8 mouse cellular contexts compared by ENCODE assay signal in the genomic region with DNA sequence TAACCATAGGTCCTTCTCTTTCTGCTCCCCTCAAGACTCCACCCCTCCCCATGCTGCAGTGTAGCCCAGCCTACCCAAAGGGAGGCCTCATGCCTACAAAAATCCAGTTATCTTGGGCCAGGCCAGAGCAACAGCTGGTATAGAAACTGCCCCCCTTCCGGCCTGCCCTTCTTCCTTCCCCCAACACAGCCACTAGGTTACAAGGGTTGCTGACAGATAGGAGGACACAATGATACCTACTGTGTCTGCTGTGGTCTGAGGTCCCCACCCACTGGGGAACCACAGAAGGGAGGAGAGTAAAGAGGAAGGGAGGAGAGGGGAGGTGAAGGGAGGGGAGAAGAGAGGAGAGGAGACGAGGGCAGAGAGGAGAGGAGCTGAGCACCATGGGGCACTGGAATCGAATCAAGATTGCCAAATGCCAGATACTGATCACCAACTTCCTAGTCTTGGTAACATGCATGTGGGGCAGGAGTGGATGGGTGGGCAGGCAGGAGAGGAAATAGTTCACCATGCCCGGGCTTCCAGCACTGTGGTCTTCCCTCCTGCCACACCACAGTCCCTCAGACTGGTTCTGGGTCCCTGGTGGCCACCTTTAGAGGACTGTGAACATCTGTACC. TPM values are rescaled to one million over a fixed set of nuclear protein-coding genes. Genes with fewer than 3 reads are reported as not detected.
DNase-seq lines count a peak whose midpoint lies in the region; ATAC-seq lines count a peak whose summit lies in the region.

A gene (plus strand): TSS at position 320 of the 617 bp plus-strand sequence.

- 64% methylated on average over 4 of the region's 4 CpGs for WGBS in heart, embryonic 13.5 days
- 75% methylated on average over 4 of the region's 4 CpGs for WGBS in lung, embryonic 15.5 days
- 72% methylated on average over 4 of the region's 4 CpGs for WGBS in stomach, embryonic 16.5 days
- WGBS in kidney, embryonic 16.5 days, result 77% methylated on average over 4 of the region's 4 CpGs

- no peak for ATAC-seq in heart, embryonic 13.5 days (ENCODE audit: extremely low read depth, insufficient number of reproducible peaks, low FRiP score, low TSS enrichment)
- ATAC-seq in common myeloid progenitor, adult 5-6 weeks (replicated peaks; ENCODE audit: low read depth, poor library complexity, severe bottlenecking), result peak; percentile 64
- ATAC-seq in lung, embryonic 15.5 days (ENCODE audit: borderline replicate concordance, extremely low read depth, low FRiP score, low TSS enrichment), result no peak
- ATAC-seq in stomach, embryonic 16.5 days (ENCODE audit: insufficient read depth, low FRiP score), result no peak
- ATAC-seq in kidney, embryonic 16.5 days (ENCODE audit: low FRiP score, low TSS enrichment), result no peak

- H3K36me3 ChIP-seq in heart, embryonic 13.5 days, result no peaks in the 10 kb centered on the region
- H3K36me3 ChIP-seq in lung, embryonic 15.5 days, result no peaks in the 10 kb centered on the region
- no peaks in the 10 kb centered on the region for H3K36me3 ChIP-seq in stomach, embryonic 16.5 days (ENCODE audit: control insufficient read depth, insufficient read depth, low read length)
- no peaks in the 10 kb centered on the region for H3K36me3 ChIP-seq in kidney, embryonic 16.5 days (ENCODE audit: insufficient read depth, low read length)

- intact Hi-C loops in left cerebral cortex, postnatal 10 days (cut with DNase I), result no loop called here
- intact Hi-C loops in left cerebral cortex, postnatal 4 days (cut with DNase I), result loop anchor here (5.0 to 10.0 kb wide), 2 partner anchors 82 to 130 kb away; no protein-coding TSS in a partner anchor

- no peaks in the 10 kb centered on the region for H3K27me3 ChIP-seq in heart, embryonic 13.5 days (replicated peaks)
- no peaks in the 10 kb centered on the region for H3K27me3 ChIP-seq in lung, embryonic 15.5 days
- no peaks in the 10 kb centered on the region for H3K27me3 ChIP-seq in stomach, embryonic 16.5 days (ENCODE audit: control insufficient read depth, insufficient read depth, low read length)
- no peaks in the 10 kb centered on the region for H3K27me3 ChIP-seq in kidney, embryonic 16.5 days (ENCODE audit: insufficient read depth, low read length)

- no peaks in the 10 kb centered on the region for H3K9me3 ChIP-seq in heart, embryonic 13.5 days
- no peaks in the 10 kb centered on the region for H3K9me3 ChIP-seq in lung, embryonic 15.5 days
- H3K9me3 ChIP-seq in stomach, embryonic 16.5 days (replicated peaks; ENCODE audit: control insufficient read depth, low read length), result no peaks in the 10 kb centered on the region
- no peaks in the 10 kb centered on the region for H3K9me3 ChIP-seq in kidney, embryonic 16.5 days (ENCODE audit: low read length)

- H3K4me3 ChIP-seq in heart, embryonic 13.5 days, result peak within 1 kb of the TSS; percentile 31
- no peak within 1 kb of the TSS for H3K4me3 ChIP-seq in lung, embryonic 15.5 days
- H3K4me3 ChIP-seq in stomach, embryonic 16.5 days (replicated peaks; ENCODE audit: low read length), result peak within 1 kb of the TSS; percentile 10; the same call in 1 of the 2 replicates
- no peak within 1 kb of the TSS for H3K4me3 ChIP-seq in kidney, embryonic 16.5 days (ENCODE audit: low read length)

- H3K27ac ChIP-seq in heart, embryonic 13.5 days (replicated peaks), result peak within 1 kb of the TSS; percentile 97
- peak within 1 kb of the TSS; percentile 76 for H3K27ac ChIP-seq in lung, embryonic 15.5 days
- H3K27ac ChIP-seq in stomach, embryonic 16.5 days (ENCODE audit: low read length), result no peak within 1 kb of the TSS
- no peak within 1 kb of the TSS for H3K27ac ChIP-seq in kidney, embryonic 16.5 days (ENCODE audit: low read length)

- H3K4me2 ChIP-seq in heart, embryonic 13.5 days, result peak within 1 kb of the TSS; percentile 57
- H3K4me2 ChIP-seq in lung, embryonic 15.5 days, result no peak within 1 kb of the TSS
- no peak within 1 kb of the TSS for H3K4me2 ChIP-seq in stomach, embryonic 16.5 days (ENCODE audit: low read depth, low read length)
- no peak within 1 kb of the TSS for H3K4me2 ChIP-seq in kidney, embryonic 16.5 days (replicated peaks; ENCODE audit: low read depth, low read length)

- no peak for DNase-seq in heart, adult 9 months (ENCODE audit: low spot score in 2 of 2)
- no peak for DNase-seq in left cerebral cortex, postnatal 10 days (ENCODE audit: extremely low spot score in 1 of 2, low spot score in 2 of 2)
- DNase-seq in left cerebral cortex, postnatal 4 days, result no peak

- peak within 1 kb of the TSS; percentile 80 for H3K9ac ChIP-seq in heart, embryonic 13.5 days
- H3K9ac ChIP-seq in lung, embryonic 15.5 days, result no peak within 1 kb of the TSS
- peak within 1 kb of the TSS; percentile 29; the same call in 1 of the 2 replicates for H3K9ac ChIP-seq in stomach, embryonic 16.5 days (ENCODE audit: low read length)
- no peak within 1 kb of the TSS for H3K9ac ChIP-seq in kidney, embryonic 16.5 days (replicated peaks; ENCODE audit: low read length)

- peaks cover 63% of the 10 kb centered on the region for H3K4me1 ChIP-seq in heart, embryonic 13.5 days
- peaks cover 40% of the 10 kb centered on the region for H3K4me1 ChIP-seq in lung, embryonic 15.5 days
- peaks cover 33% of the 10 kb centered on the region; the same call in 1 of the 2 replicates for H3K4me1 ChIP-seq in stomach, embryonic 16.5 days (ENCODE audit: control insufficient read depth, insufficient read depth, low read length)
- peaks cover 32% of the 10 kb centered on the region for H3K4me1 ChIP-seq in kidney, embryonic 16.5 days (ENCODE audit: insufficient read depth, low read length)

RNA-seq across cellular contexts. Expression of the gene that starts here (rescaled TPM):
- 4.9 and 5.9 TPM in 2 replicates for polyA plus RNA-seq in heart, embryonic 13.5 days (2015; fragmentation: Nextera tagmentation; extraction: Ambion mirVana)
- total RNA-seq in common myeloid progenitor, adult 5-6 weeks (2017), result 115 and 119 TPM in 2 replicates
- polyA plus RNA-seq in lung, embryonic 15.5 days (2015; fragmentation: Nextera tagmentation; extraction: Ambion mirVana), result 1.9 and 2.8 TPM in 2 replicates
- polyA plus RNA-seq in stomach, embryonic 16.5 days (2015; fragmentation: Nextera tagmentation; extraction: Ambion mirVana), result 4.1 and 6.0 TPM in 2 replicates
- polyA plus RNA-seq in kidney, embryonic 16.5 days (2015; fragmentation: Nextera tagmentation; extraction: Ambion mirVana), result 1.5 and 1.6 TPM in 2 replicates
- under 1 TPM; 0.26 to 0.32 TPM for total RNA-seq in left cerebral cortex, postnatal 10 days (2021)
- total RNA-seq in left cerebral cortex, postnatal 4 days (2021), result not detected

Comparison
In these comparisons a context has a peak if more than half of its experiments do, and no peak if none do; other contexts are left out.
1. RNA of the gene that starts here (total RNA-seq): 115 to 119 TPM in common myeloid progenitor, adult 5-6 weeks; 0.26 to 0.32 TPM in left cerebral cortex, postnatal 10 days and not detected in left cerebral cortex, postnatal 4 days; every median in the first group is over 10 times any median in the second.
2. H3K27ac ChIP-seq: peak in heart, embryonic 13.5 days (single experiment) and lung, embryonic 15.5 days (single experiment); none in stomach, embryonic 16.5 days (single experiment) and kidney, embryonic 16.5 days (single experiment).
3. H3K4me3 ChIP-seq: peak in heart, embryonic 13.5 days (single experiment) and stomach, embryonic 16.5 days (single experiment); none in lung, embryonic 15.5 days (single experiment) and kidney, embryonic 16.5 days (single experiment).
4. H3K9ac ChIP-seq: peak in heart, embryonic 13.5 days (single experiment) and stomach, embryonic 16.5 days (single experiment); none in lung, embryonic 15.5 days (single experiment) and kidney, embryonic 16.5 days (single experiment).